In the genomic region with DNA sequence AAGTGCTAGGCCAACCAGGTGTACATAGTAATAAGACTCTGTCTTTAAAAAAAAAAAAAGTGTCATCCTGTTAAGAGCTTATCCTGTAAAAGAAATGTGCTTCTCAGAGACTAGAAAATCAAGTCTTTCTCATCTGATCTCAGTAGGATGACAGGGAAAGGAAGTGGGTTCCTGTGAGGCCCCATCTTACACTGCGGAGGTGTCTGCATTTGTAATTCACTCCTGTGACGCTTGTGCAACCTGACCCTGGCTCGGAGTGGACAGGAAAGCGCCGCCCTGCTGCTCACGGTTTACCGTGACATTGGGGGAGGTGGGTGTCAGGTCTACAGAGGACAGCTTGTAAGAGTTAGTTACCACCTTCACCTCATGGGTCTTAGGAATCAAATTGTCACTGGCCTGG, we compare ENCODE assay signal across 24 mouse cellular contexts. TPM values are rescaled to one million over a fixed set of nuclear protein-coding genes. Genes with fewer than 3 reads are reported as not detected.
DNase-seq lines count a peak whose midpoint lies in the region; ATAC-seq lines count a peak whose summit lies in the region.
"Had no signal": no experiment of that assay in that cellular context is flagged by ENCODE, and none has a peak within 500 bp of the region (broad histone marks: within the 10 kb centered on the region; RNA-seq: fewer than 3 reads in every experiment).

No protein-coding gene starts in this region.

- peaks cover 9% of the 10 kb centered on the region for H3K4me1 ChIP-seq in liver, embryonic 16.5 days (ENCODE audit: control insufficient read depth, low read depth, low read length)
- peaks cover 23% of the 10 kb centered on the region for H3K4me1 ChIP-seq in liver, embryonic 12.5 days
- peaks cover 11% of the 10 kb centered on the region; the same call in 1 of the 2 replicates for H3K4me1 ChIP-seq in hindbrain, embryonic 14.5 days (replicated peaks; ENCODE audit: control insufficient read depth, insufficient read depth, low read length)

- intact Hi-C loops in heart, postnatal 36 days (cut with DNase I) = no loop called here

- no peak overlapping the region for H3K4me2 ChIP-seq in liver, embryonic 16.5 days (ENCODE audit: low read depth, low read length)
- H3K4me2 ChIP-seq in liver, embryonic 12.5 days = no peak overlapping the region
- H3K4me2 ChIP-seq in hindbrain, embryonic 14.5 days (replicated peaks) = no peak overlapping the region
- H3K4me2 ChIP-seq: heart, embryonic 11.5 days; neural tube, embryonic 13.5 days had no signal

- H3K4me3 ChIP-seq in liver, embryonic 16.5 days (ENCODE audit: low read depth, low read length) = no peak overlapping the region
- no peak overlapping the region for H3K4me3 ChIP-seq in liver, embryonic 12.5 days
- no peak overlapping the region for H3K4me3 ChIP-seq in hindbrain, embryonic 14.5 days (replicated peaks; ENCODE audit: low read length)
- H3K4me3 ChIP-seq: megakaryocyte, embryonic 14.5 days; neural tube, embryonic 13.5 days had no signal

- no peak for ATAC-seq in liver, embryonic 16.5 days (ENCODE audit: low read depth)
- no peak for ATAC-seq in liver, embryonic 12.5 days
- peak; percentile 74 for ATAC-seq in granulocyte monocyte progenitor cell, adult 5-6 weeks (replicated peaks; ENCODE audit: poor library complexity, severe bottlenecking)
- 0 out of 2 replicates have a peak, but pooled peaks have one; percentile 18 for ATAC-seq in neutrophil, adult 5-6 weeks (ENCODE audit: extremely low read depth, insufficient number of reproducible peaks, low FRiP score, poor library complexity, severe bottlenecking)
- no peak for ATAC-seq in hindbrain, embryonic 14.5 days (ENCODE audit: low FRiP score)
- ATAC-seq: hindbrain, embryonic 16.5 days; Patski had no signal

- WGBS in liver, embryonic 16.5 days (ENCODE audit: insufficient replicate concordance) = 17% methylated on average over 7 of the region's 7 CpGs
- WGBS in liver, embryonic 12.5 days (ENCODE audit: insufficient replicate concordance) = 27% methylated on average over 7 of the region's 7 CpGs
- WGBS in hindbrain, embryonic 14.5 days = 64% methylated on average over 7 of the region's 7 CpGs

- H3K27me3 ChIP-seq in liver, embryonic 16.5 days (ENCODE audit: control insufficient read depth, insufficient read depth, low read depth, low read length) = peaks cover 26% of the 10 kb centered on the region
- H3K27me3 ChIP-seq in liver, embryonic 12.5 days (replicated peaks) = peaks cover 37% of the 10 kb centered on the region
- peaks cover 7% of the 10 kb centered on the region; the same call in 1 of the 2 replicates for H3K27me3 ChIP-seq in hindbrain, embryonic 14.5 days (ENCODE audit: control insufficient read depth, insufficient read depth, low read length)
- H3K27me3 ChIP-seq: Patski had no signal

- DNase-seq in thymus, postnatal 4 days = peak; percentile 63
- DNase-seq in heart, postnatal 36 days = no peak
- no peak for DNase-seq in hindbrain, embryonic 14.5 days (ENCODE audit: low spot score)
- DNase-seq in gastrocnemius, adult 18-20 months (ENCODE audit: low spot score) = no peak
- DNase-seq: cerebellum, adult 9-10 months; gastrocnemius, postnatal 36 days; heart, postnatal 14 days; kidney, adult 2 months; kidney, postnatal 25 days; layer of hippocampus, adult 9-11 months; right cerebral cortex, postnatal 25 days had no signal

- H3K36me3 ChIP-seq in liver, embryonic 16.5 days (ENCODE audit: control insufficient read depth, insufficient read depth) = peaks cover 12% of the 10 kb centered on the region
- peaks cover 42% of the 10 kb centered on the region for H3K36me3 ChIP-seq in liver, embryonic 12.5 days
- H3K36me3 ChIP-seq in hindbrain, embryonic 14.5 days (replicated peaks; ENCODE audit: control insufficient read depth, insufficient read depth) = peaks cover 35% of the 10 kb centered on the region

- H3K9ac ChIP-seq in liver, embryonic 16.5 days (ENCODE audit: low read depth, low read length) = no peak overlapping the region
- H3K9ac ChIP-seq in liver, embryonic 12.5 days = no peak overlapping the region
- no peak overlapping the region for H3K9ac ChIP-seq in hindbrain, embryonic 14.5 days
- H3K9ac ChIP-seq: neural tube, embryonic 13.5 days had no signal

- 0 out of 2 replicates have a peak overlapping the region, but pooled peaks have one; percentile 4 for H3K27ac ChIP-seq in liver, embryonic 16.5 days (ENCODE audit: low read length)
- H3K27ac ChIP-seq in liver, embryonic 12.5 days = no peak overlapping the region
- no peak overlapping the region for H3K27ac ChIP-seq in hindbrain, embryonic 14.5 days
- H3K27ac ChIP-seq: neural tube, embryonic 13.5 days had no signal

- H3K9me3 ChIP-seq in liver, embryonic 16.5 days (replicated peaks; ENCODE audit: control insufficient read depth, low read length) = no peaks in the 10 kb centered on the region
- no peaks in the 10 kb centered on the region for H3K9me3 ChIP-seq in liver, embryonic 12.5 days (replicated peaks)
- no peaks in the 10 kb centered on the region for H3K9me3 ChIP-seq in hindbrain, embryonic 14.5 days (ENCODE audit: control insufficient read depth, low read length)
- H3K9me3 ChIP-seq: megakaryocyte, embryonic 14.5 days; neural tube, embryonic 13.5 days had no signal

RNA-seq across cellular contexts. Expression of gene Rabif, which starts 15.6 kb away (rescaled TPM):
- polyA plus RNA-seq in liver, embryonic 16.5 days (2015; fragmentation: Nextera tagmentation; extraction: Ambion mirVana) = 15.0 and 15.8 TPM in 2 replicates
- 23.5 and 24.2 TPM in 2 replicates for polyA plus RNA-seq in liver, embryonic 12.5 days (2016; fragmentation: Nextera tagmentation; extraction: Ambion mirVana)
- 14.1 and 18.1 TPM in 2 replicates for total RNA-seq in granulocyte monocyte progenitor cell, adult 5-6 weeks (2014; fragmentation: Nextera tagmentation)
- 13.3 and 15.0 TPM in 2 replicates for total RNA-seq in granulocyte monocyte progenitor cell, adult 5-6 weeks (2017)
- 16.9 and 21.1 TPM in 2 replicates for total RNA-seq in neutrophil, adult 5-6 weeks (2017)
- total RNA-seq in heart, postnatal 36 days (2021) = 1 to 10 TPM; 8.9 to 9.8 TPM
- polyA plus RNA-seq in hindbrain, embryonic 14.5 days (2014; fragmentation: Nextera tagmentation; extraction: Ambion mirVana) = 73.9 and 82.1 TPM in 2 replicates
- total RNA-seq in gastrocnemius, adult 18-20 months (2021) = 1 to 10 TPM; 5.5 to 6.3 TPM

RNA-seq across cellular contexts. Expression of gene Mgat4e, which starts 39.5 kb away (rescaled TPM):
- not detected in 2 replicates for polyA plus RNA-seq in liver, embryonic 16.5 days (2015; fragmentation: Nextera tagmentation; extraction: Ambion mirVana)
- not detected in 2 replicates for polyA plus RNA-seq in liver, embryonic 12.5 days (2016; fragmentation: Nextera tagmentation; extraction: Ambion mirVana)
- not detected in 2 replicates for total RNA-seq in granulocyte monocyte progenitor cell, adult 5-6 weeks (2014; fragmentation: Nextera tagmentation)
- total RNA-seq in granulocyte monocyte progenitor cell, adult 5-6 weeks (2017) = 0.10 TPM in 1 of 2 replicates, not detected in the other
- not detected in 2 replicates for total RNA-seq in neutrophil, adult 5-6 weeks (2017)
- not detected for total RNA-seq in heart, postnatal 36 days (2021)
- polyA plus RNA-seq in hindbrain, embryonic 14.5 days (2014; fragmentation: Nextera tagmentation; extraction: Ambion mirVana) = not detected in 2 replicates
- total RNA-seq in gastrocnemius, adult 18-20 months (2021) = not detected
- total RNA-seq: adrenal gland, postnatal 4 days; gastrocnemius, postnatal 36 days; heart, postnatal 14 days; midbrain, postnatal 0 days had no signal
- polyA plus RNA-seq: forebrain, embryonic 11.5 days; heart, embryonic 11.5 days; hindbrain, embryonic 16.5 days; lung, embryonic 16.5 days; midbrain, postnatal 0 days; neural tube, embryonic 13.5 days; Patski had no signal

RNA-seq across cellular contexts. Expression of gene Kdm5b, which starts 50.0 kb away (rescaled TPM):
- 5.5 and 5.6 TPM in 2 replicates for polyA plus RNA-seq in liver, embryonic 16.5 days (2015; fragmentation: Nextera tagmentation; extraction: Ambion mirVana)
- 16.1 and 16.5 TPM in 2 replicates for polyA plus RNA-seq in liver, embryonic 12.5 days (2016; fragmentation: Nextera tagmentation; extraction: Ambion mirVana)
- total RNA-seq in granulocyte monocyte progenitor cell, adult 5-6 weeks (2014; fragmentation: Nextera tagmentation) = 17.4 and 28.4 TPM in 2 replicates
- total RNA-seq in granulocyte monocyte progenitor cell, adult 5-6 weeks (2017) = 15.0 and 16.8 TPM in 2 replicates
- 57.0 and 59.7 TPM in 2 replicates for total RNA-seq in neutrophil, adult 5-6 weeks (2017)
- total RNA-seq in heart, postnatal 36 days (2021) = 10 to 100 TPM; 17.2 to 17.7 TPM
- polyA plus RNA-seq in hindbrain, embryonic 14.5 days (2014; fragmentation: Nextera tagmentation; extraction: Ambion mirVana) = 83.0 TPM in 2 replicates
- 1 to 10 TPM; 8.0 to 8.3 TPM for total RNA-seq in gastrocnemius, adult 18-20 months (2021)

RNA-seq across cellular contexts. Expression of gene Klhl12, which starts 54.7 kb away (rescaled TPM):
- polyA plus RNA-seq in liver, embryonic 16.5 days (2015; fragmentation: Nextera tagmentation; extraction: Ambion mirVana) = 33.5 and 34.9 TPM in 2 replicates
- 40.2 and 41.7 TPM in 2 replicates for polyA plus RNA-seq in liver, embryonic 12.5 days (2016; fragmentation: Nextera tagmentation; extraction: Ambion mirVana)
- 7.8 and 9.2 TPM in 2 replicates for total RNA-seq in granulocyte monocyte progenitor cell, adult 5-6 weeks (2014; fragmentation: Nextera tagmentation)
- total RNA-seq in granulocyte monocyte progenitor cell, adult 5-6 weeks (2017) = 8.7 and 9.5 TPM in 2 replicates
- total RNA-seq in neutrophil, adult 5-6 weeks (2017) = 31.3 and 38.4 TPM in 2 replicates
- total RNA-seq in heart, postnatal 36 days (2021) = 10 to 100 TPM; 20.3 to 21.5 TPM
- polyA plus RNA-seq in hindbrain, embryonic 14.5 days (2014; fragmentation: Nextera tagmentation; extraction: Ambion mirVana) = 31.8 and 37.3 TPM in 2 replicates
- total RNA-seq in gastrocnemius, adult 18-20 months (2021) = 10 to 100 TPM; 18.0 to 20.3 TPM

Comparison
In these comparisons a context has a peak if more than half of its experiments do, and no peak if none do; other contexts are left out.
1. ATAC-seq: peak in granulocyte monocyte progenitor cell, adult 5-6 weeks (single experiment) and neutrophil, adult 5-6 weeks (single experiment); none in liver, embryonic 16.5 days (single experiment), liver, embryonic 12.5 days (single experiment) and hindbrain, embryonic 14.5 days (single experiment).